Mouse (Mus musculus) retina, embryonic 14.5 days (tissue): ENCODE results near the gene Dhcr24.
A peak's percentile ranks its signal among the peaks of the same experiment; 100 is the strongest.

ENCODE experiments used
- DNase-seq: peaks from one replicate; pipeline ENCODE4 v3.0.0-alpha.2; 2015; ENCODE audit warnings: low spot score

The Dhcr24 gene

DNA sequence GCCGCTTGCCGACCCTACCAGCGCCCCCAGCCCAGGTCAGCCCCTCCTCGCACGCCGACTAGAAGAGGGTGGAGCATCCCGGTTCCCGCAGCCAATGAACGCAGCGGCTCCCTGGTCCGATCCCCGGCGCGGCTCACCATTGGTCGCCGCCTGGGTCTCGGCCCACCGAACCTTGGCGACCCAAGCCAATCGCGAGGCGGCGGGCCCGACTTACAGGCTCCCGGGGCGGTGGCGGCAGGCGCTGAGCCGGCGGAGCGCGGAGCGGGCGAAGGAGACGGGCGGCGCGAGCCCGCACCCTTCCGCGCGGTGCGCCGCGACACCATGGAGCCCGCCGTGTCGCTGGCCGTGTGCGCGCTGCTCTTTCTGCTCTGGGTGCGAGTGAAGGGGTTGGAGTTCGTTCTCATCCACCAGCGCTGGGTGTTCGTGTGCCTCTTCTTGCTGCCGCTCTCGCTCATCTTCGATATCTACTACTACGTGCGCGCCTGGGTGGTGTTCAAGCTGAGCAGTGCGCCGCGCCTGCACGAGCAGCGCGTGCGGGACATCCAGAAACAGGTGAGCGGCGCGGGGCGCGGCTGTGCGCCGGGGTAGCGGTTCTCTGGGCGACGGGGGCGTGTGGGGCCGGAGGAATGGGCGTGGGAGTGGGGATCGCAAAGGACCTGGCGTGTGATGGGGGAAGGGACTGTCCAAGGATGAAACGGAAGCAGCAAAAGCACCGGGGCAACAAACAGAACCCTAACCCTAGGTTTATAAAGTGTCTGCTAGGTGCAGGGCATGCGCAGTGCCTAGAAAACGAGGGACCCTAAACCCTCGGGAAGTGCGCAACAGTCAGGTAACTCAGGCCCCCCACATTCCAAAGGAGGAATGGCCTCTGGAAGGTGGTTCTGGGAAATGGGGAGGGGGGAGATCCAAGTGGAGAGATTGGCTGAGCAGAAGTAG, at the start of gene Dhcr24:
TSS of gene Dhcr24 (plus strand) at position 193 of the 936 bp plus-strand sequence.
- DNase-seq, result peak; percentile 96

DNA sequence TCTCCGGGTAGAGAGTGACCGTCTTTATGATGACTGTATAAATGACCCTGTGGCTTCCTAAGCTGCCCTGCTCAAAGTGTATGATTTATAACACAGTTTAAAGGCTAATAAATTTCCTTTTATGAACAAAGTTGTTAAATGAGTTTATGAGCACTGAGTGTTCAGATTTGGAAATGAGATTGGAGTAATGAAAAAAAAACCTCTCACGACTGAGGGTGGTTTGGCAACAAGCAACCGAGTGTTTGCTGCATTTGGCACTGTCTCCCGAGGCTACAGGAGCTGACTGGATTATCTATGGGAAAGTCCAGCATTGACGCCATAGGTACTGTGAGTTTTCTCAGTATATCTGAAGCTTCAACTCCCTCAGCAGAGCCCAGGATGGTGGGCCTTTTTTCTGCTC, 46.2 kb upstream of the Dhcr24 start:
- no peak for DNase-seq

DNA sequence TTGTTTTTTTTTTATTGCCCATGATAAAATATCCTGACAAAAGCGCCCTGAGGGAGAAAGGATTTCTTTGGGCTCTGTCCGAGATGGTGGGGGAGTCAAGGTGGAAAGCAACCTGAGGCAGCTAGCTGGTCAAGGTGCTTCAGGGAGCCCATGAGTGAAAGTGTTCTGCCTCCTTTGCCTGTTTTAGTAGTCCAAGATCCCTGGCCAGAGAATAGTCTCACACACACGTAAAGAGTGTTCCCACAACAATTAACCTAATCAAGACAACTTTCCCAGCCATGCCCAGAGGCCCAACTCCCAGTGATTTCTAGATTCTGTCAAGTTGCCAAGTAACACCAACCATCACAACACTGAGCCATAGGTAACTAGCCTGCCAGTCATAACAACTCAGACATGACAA, 38.3 kb upstream of the Dhcr24 start:
- no peak for DNase-seq

DNA sequence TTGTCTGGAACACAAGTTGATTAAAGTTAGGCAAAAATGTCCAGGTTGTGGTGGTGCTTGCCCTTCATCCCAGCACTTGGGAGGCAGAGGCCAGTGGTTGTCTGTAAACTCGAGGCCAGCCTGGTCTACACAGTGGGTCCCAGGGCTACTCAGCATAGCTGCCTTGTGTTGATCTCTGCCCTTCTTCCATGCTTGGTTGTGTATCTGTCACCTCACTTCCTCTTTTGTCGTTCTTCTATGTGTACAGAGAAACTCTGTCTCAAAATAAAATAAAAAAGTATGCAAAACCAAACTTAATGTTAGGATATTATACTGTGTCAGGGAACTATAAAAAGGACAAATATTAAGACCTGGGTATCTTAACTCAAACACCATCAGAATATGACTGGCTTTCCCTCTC, 36.7 kb upstream of the Dhcr24 start:
- DNase-seq, result no peak

DNA sequence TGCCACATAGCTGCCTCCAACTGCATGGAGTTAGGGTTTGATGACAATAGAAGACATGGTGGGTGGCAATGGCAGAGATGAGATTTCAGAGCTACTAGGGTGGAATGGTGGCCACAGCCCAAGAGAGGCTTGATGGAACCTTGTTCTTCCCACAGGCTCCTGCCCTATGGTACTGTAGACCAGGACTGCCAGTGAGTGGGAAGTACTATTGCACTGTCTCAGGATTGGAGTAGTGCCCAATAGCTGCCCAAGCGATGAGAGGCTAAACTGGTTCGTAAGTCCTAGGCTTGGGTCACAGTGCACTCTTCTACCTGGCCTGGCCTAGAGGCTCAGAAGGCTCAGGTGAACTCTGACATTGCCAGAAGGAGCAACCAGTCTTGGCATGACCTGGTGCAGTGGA, 35.8 kb upstream of the Dhcr24 start:
- no peak for DNase-seq

DNA sequence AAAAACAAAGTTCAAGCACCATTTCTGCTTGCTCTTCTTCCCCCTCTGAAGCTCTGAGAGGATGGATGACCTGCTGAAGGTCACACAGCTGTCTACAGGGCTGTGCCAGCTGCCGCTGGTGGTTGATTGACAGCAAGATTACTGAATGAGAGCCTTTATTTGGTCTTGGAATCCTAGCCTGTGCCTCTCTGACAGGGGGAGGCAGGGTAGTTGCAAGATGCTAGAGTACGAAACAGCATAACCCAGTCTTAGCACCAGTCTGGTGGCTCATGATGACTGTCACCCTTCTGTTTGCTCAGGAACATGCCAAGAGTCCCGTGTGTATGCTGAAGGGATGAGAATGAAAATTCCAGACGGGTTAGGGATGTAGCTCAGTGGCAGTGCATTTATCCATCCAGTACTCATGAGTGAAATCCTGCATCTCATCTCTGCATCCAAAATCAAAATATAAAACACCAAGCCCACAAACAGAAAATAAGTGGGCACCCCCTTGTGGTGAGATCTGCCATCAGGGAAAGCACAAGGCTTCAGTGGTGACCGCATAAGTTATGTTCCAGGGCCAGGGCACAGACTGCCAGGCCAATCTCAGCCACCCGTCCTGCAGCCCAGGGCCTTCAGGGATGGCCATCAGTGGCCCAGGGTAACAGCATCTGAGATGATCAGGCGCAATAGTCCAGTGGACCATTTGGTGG, 32.8 kb upstream of the Dhcr24 start:
- DNase-seq, result peak; percentile 21

DNA sequence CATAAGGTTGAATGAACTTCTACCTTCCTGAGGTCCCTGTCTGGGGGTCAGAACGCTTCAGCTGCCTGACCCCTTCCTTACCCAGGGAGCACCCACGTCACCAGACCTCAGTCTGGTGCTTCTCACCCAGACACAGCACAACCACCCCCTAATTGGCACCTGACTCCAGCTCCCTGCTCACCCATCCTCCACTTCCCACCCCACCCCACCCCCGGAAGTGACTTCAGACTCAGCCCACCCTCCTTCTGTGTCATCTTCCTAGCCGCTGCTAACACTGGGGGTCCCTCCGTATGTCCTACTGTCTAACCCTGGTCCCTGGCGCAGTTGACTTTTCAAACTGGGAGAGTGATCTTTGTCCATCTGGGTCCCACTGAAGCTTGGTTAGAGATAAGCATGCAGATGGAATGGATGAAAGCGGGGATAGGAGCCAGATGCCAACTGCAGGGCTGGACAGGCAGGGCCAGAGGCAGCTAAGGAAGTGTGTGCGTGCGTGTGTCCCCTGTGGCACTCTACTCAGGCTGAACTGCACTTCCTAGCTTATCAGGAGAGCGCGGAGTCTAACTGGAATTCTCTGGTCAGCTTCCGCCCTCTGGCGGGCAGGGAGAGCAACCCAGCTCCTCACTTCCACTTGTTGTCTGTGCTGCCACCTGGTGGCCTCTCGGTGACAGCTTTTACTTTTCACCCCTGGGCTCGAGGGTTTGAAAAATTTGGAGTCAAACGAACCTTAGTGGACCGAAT, 31.3 kb upstream of the Dhcr24 start:
- peak; percentile 98 for DNase-seq

DNA sequence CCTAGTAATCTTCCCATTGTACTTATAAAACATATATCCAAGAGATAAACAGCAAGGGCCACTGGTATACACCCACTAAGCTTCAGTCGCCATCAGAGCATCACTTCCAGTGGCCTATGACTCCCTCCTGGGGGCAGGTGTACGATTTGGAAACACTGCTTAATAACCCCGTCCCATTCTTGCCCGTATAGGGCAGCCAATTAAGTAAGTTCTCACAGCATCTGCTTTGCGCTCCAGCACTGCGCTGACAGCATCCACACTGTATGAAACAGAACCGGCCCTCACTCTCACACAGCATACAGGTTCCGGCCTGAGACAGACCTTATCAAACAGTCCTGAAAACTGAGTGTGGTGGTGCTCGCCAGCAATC, 30.7 kb upstream of the Dhcr24 start:
- no peak for DNase-seq

DNA sequence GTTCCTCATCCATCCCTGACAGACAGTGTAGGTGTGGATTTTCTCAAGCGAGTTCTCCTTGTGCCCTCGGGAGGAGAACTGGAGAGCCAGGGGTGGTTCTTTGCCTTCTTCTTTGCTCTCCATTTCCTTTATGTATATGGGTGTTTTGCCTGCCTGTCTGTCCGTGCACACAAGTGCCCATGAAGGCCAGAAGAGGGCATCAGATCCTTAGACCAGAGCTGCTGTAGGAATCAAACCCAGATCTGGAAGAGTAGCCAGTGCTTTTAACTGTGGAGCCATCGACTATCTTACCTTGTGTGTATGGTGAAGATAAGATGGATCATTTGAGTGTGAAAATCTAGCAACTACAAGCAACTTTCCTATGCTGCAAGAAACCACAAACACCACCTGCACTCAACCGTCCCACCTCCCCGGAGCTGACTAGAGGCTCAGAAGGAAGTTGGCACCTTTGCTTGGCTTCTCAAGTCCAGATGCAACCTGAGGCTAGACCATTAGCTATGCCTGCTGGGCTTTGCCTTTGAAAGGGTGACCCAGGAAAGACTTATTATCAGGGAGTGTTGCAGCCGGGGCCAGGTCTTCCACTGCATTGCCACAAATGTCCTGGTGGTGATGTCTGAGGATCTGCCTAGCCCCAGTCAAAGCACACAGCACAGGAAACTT, 27.3 kb upstream of the Dhcr24 start:
- DNase-seq, result no peak

DNA sequence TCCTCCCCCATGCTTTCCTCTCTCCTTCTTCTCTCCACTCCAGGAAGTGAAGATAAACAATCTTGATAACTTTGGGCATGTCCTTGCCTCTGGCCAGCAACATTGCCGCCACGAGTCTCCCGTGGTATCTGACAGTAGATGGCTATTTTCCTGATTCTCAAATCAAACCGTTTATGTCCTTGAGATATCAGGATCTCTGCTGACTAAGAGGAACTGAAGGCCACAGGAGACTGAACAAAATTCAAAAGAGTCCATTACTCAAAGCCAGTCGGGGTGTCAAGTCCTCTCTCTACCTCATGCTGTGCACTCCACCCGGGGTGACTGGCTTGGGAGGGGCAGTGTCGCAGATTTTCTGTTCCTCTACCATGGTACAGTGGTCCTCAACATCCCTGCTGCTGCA, 26.6 kb upstream of the Dhcr24 start:
- no peak for DNase-seq

DNA sequence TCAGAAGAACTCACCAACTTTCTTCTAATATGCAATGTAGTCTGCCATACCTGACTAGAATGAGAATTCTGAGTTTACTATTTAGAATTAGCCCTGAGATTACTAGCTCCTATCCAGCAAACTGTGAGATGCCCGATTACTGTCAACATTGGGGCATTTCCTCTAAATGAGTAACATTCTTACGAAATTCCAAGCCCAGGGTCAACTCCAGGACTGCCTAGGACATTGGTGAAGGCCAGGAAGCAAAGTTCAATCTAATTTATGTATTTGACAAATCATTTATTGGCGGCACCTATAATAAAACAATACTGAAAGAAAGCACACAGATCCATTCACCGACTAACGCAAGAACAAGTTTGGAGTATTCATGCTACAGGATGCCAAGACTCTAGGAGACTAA, 21.1 kb upstream of the Dhcr24 start:
- no peak for DNase-seq

DNA sequence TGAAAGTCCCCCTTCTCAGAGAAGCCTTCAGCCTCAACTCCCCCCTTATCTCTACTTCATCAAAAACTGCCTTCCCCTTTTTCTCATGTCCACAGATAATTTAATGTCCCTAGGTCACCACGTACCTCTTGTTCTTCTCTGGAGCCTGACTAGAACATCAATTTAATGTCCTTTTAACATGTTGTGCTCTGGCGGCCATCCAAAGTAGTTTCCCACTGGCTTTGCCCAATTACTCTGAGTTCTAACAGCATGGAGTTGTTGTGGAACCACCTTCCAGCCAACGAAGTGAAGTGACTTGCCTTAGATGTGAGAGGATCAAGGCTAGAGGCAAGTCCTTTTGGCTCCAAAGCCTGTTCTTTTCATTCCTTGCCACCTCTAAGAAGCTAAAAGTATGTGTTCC, 19.3 kb upstream of the Dhcr24 start:
- DNase-seq, result no peak

DNA sequence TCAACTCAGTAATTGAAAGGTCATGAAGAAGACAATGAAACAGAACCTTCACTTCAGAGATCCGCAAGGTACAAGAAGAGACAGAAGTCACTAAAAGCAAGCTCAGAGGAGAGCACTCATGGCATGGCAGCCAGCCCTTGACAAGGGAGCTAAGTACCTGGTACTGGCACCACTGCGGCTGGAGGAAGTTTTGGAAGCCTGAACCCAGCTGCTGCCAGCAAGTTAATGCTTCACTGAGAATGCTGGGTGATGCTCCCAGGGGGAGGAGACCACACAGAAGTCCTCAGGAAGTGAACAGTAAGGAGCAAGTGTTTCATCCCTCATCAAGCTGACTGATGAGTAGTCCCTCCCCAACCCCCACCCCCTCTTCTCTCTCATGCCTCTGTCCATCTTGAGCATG, 18.6 kb upstream of the Dhcr24 start:
- no peak for DNase-seq

DNA sequence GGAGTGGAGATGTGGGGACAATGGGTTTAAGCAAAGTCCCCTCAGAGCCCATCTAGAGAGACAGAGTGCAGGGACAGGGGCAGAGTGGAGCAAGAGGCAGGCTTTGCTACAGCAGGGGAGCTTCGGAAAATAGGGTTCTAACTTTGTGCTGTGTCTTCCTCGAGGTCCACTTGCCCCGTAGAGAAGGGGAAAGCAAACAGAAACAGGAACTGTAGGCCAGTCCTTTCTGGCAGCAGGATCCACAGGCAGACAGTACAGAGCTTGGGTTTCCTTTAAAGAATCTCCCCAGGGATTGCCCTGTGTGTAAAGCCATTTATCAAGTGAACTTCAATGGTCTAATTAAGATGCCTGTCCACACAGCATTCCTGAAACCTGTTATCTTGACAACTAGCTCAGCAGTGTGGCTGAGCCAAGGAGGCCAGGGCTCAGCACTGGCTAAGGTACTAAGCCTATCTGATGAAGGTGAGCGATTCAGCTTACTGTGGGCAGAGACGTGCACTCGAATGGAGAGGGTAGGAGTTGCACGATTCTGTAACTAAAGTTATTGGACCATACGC, 14.9 kb upstream of the Dhcr24 start:
- DNase-seq, result no peak

DNA sequence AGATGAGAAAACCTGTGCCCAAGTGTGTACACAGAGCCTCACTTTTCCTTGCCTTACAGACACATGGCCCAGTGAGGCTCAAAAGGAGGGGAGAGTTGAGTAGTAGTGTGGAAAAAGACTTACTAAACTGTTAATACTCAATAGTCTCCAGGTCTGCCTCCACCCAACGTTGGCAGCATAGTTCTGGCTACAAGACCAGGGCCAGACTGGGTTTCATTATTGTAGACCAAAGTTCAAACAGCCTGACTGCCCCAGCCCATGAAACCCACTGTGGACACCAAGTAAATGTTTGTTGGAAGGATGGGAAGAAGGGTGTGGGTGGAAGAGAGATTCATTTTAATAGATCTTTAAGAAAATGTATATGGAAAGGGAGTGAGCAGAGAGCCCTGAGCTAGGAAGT, 13.9 kb upstream of the Dhcr24 start:
- no peak for DNase-seq

DNA sequence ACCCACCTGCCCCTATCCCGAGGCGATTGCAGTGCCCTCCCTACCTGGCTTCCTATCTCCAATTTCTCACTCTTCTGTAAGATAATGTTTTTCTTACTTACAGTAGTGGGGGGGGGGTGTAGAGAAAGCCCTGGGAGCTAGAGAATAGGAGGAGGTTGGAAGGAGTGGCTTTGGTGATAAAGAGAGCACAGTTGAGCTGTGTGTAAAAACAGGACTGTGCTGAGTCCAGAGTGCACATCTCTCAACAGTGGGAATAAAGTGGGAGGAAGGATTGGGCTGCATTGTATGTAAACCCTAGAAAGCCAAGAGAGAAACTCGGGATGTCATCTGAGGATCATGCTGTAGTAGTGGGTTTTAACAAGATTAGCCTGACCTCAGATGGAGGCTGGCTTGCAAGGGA, 12.7 kb upstream of the Dhcr24 start:
- no peak for DNase-seq

DNA sequence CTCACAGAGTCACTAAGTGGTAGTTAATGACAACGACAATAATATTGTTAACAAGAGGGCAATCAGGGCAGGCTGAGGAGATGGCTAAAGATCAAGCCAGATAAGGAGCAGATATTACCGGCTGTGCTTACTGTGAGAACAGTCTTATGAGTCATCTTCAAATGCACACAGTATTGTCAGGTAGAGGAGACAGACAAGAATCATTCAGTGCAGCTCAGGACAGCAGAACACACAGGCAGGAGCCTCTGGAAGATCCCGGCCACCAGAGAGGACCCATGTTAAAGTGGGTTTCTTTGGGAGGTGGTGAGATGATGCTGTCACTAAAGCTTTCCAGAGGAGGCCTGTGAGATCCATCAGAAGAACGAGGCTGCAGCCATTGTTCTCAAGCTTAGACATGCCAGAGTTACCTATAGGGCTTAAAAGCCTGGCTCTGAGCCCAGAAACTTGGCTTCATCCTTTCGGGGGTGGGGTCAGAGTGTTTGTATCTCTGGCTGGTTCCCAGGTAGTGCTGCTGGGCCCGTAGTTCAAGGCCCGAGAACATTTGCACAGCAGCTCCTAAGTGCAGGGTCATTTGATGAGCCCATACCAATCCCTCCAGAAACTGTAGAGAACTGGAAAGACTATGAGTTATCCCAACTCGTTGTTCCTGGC, 10.2 kb upstream of the Dhcr24 start:
- DNase-seq, result no peak

DNA sequence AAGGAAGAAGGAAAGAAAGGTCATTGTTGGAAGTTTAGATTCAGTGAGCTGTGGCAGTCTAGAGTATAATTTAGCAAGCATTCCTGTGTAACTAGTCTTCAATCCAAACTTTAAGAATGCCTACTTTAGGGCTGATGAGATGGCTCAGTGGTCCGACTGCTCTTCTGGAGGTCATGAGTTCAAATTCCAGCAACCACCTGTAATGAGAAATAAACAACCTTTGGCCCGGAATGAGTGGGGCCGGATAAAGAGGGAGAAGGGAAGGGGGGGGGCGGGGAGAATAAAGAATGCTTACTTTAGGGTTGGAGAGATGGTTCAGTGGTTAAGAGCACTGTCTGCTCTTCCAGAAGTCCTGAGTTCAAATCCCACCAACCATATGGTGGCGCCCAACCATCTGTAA, 3.6 kb upstream of the Dhcr24 start:
- DNase-seq, result no peak

DNA sequence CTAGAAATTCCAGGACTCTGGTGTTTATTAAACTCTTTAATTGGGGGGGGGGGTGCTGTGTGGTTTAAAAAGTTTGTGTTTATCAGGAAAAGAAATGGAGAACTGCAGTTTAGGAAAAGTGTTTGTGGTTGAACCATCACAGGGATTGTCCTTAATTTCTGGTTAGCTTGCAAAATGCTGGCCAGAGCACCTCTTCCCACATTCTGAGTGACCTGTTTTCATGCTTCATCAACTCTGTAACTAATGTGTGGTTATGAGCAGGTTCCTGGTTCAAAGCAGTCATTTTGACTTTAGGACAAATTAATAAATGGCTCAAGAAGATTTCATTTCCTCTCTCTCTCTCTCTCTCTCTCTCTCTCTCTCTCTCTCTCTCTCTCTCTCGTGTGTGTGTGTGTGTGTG, 2.9 kb upstream of the Dhcr24 start:
- no peak for DNase-seq

DNA sequence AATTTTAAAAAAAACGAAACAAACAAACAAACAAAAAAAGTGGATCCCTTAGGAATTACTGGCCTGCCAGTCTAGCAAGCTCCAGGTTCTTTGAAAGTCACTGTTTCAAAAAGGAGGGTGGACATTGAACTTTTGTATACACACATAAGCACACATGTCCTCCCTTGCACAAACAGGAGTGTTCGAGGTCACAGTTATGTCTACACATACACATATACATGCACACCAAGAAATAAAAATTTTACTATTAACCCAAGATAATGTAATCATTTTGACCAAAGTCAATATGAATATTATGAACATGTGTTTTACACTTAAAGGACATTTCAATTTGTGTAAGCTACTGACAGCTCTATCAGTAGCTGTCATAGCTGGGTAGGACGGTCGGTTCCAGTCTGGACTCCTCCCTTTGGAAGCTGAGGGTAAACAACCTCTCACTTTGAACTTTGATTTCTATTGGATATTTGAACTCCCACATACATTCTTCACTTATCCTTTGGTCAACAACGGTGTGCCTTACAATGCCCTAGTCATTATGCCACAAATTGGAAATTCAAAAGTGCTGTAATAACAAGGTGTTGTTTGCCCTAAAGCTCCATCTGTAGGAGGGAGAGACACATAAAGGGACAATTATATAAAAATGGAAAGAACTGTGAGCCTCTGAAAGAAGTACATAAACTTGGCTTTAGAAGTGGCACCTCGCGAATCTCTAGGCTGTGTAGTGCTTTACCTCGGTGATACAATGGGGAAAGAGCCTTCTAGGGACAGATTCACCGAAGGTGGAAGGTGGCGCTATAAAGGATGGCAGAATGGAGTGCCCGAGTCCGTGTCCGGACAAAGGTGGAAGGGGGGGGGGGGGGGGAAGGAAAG, 1.3 kb upstream of the Dhcr24 start:
- no peak for DNase-seq
